Mouse (Mus musculus): ENCODE results near the gene Kcne2.

GRCm38 (mm10) chr16:92250452-92250851 lies 41.7 kb upstream of the Kcne2 start:
- TF ChIP-seq CTCF (IDR thresholded peaks at IDR 0.05; ENCODE audit: extremely low read depth, insufficient read length, insufficient replicate concordance, low read depth, low read length) (no peak), POLR2A (IDR thresholded peaks at IDR 0.05; ENCODE audit: low read depth, low read length) (no peak)

Data from small intestine, adult 2 months (tissue).